Mouse (Mus musculus): ENCODE results near the gene C1qtnf12. TPM values are rescaled to one million over a fixed set of nuclear protein-coding genes. Genes with fewer than 3 reads are reported as not detected.

C1qtnf12 gene
- 10 to 100 TPM; 13.3 to 19.9 TPM for total RNA-seq (2021)
- long read RNA-seq, experiment 1, transcript C1qtnf12-201 (8 exons, 1,315 nt): major isoform, 11 of 16 reads
- long read RNA-seq, experiment 1, partial matches to known transcripts: 3 of 16 reads
- long read RNA-seq, experiment 1, other reads (novel, unspliced or antisense): 2 of 16 reads
- long read RNA-seq, experiment 2, transcript C1qtnf12-201 (8 exons, 1,315 nt): major isoform, 20 of 27 reads
- long read RNA-seq, experiment 2, partial matches to known transcripts: 2 of 27 reads
- long read RNA-seq, experiment 2, other reads (novel, unspliced or antisense): 5 of 27 reads

GRCm38 (mm10) chr4:155962167-155962971 lies at the start of gene C1qtnf12:
Gene C1qtnf12, plus strand, starts transcription at chr4:155962318.
- intact Hi-C loops (cut with DNase I; ENCODE audit: low total_unique reads): no loop called here
- DNase-seq: peak; percentile 49

GRCm38 (mm10) chr4:155932031-155932430 lies 30.1 kb upstream of the C1qtnf12 start:
- intact Hi-C loops (cut with DNase I; ENCODE audit: low total_unique reads): no loop called here

GRCm38 (mm10) chr4:155943049-155943452 lies 19.1 kb upstream of the C1qtnf12 start:
- peak; percentile 76 for DNase-seq
- intact Hi-C loops (cut with DNase I; ENCODE audit: low total_unique reads): loop anchor here (5.0 kb wide), 1 partner anchor 46 kb away; no protein-coding TSS in a partner anchor

More at GRCm38 (mm10) chr4:155932031-155932430, 30.1 kb upstream of the C1qtnf12 start:
- no peak for DNase-seq

DNA sequence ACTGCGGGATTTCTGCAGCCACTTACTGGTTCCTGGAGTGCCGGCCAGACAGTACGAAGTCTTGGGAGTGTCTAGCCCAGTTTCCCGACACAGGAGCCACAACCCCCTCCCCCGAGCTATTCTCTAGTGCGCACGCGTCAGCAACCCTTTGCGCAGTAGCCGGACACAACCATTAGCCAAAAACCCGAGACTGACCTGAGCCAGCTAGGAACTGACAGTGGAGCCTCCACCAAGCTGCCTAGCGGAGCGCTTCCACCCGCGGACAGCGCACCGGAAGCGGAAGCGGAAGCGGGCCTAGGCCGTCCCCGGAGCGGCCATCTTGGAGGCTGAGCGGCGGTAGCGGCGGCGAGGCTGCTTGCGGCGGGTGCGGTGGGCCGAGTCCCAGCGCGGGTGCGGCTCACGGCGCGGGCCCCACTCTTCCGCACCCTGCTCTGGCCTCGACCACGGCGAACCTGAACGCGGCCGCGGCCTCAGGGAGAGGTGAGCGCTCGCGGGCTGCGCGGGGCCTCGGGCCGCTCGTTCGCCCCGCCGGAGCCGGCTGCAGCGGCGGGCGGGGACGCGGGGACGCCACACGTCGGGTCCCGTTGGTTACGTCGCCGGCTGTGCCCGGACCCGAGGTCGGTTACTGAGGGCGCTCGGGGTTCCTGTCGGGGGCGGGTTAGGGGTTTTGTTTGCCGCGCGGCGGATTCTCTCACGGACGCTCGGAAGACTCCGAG lies 18.4 kb upstream of the C1qtnf12 start, which contains the start of gene Ube2j2:
Gene Ube2j2 (plus strand): TSS at position 298 of the 716 bp plus-strand sequence.
- DNase-seq: peak; percentile 93
- intact Hi-C loops (cut with DNase I; ENCODE audit: low total_unique reads): loop anchor here (5.0 kb wide), 1 partner anchor 46 kb away; no protein-coding TSS in a partner anchor

- DNase-seq: no peak
- intact Hi-C loops (cut with DNase I; ENCODE audit: low total_unique reads): loop anchor here (5.0 kb wide), 1 partner anchor 47 kb away; no protein-coding TSS in a partner anchor
These were observed 17.8 kb upstream of the C1qtnf12 start for GRCm38 (mm10) chr4:155944271-155944670.

- DNase-seq: no peak
These were observed 15.0 kb upstream of the C1qtnf12 start for GRCm38 (mm10) chr4:155947094-155947493.

DNA sequence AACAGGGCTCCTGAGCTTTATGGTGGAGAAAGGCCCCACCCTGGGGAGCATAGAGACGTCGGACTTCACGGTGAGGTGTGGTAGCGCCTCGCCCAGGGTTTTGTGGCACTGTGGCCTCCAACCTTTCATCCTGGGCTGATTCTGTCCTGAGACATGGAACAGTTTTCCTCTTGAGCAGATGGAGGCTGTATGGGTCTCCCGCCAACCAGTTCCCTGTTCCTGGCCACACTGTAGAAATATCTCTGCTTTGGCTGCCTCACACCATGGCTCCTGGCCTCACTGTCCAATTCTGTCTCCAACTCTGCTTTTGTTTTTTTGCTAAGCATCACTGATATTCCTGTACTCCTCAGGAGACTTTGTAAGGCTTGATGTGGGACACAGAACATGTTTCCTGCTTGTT lies 6.6 kb upstream of the C1qtnf12 start:
- intact Hi-C loops (cut with DNase I; ENCODE audit: low total_unique reads): no loop called here

More at GRCm38 (mm10) chr4:155947094-155947493, 15.0 kb upstream of the C1qtnf12 start:
- intact Hi-C loops (cut with DNase I; ENCODE audit: low total_unique reads): no loop called here

GRCm38 (mm10) chr4:155959275-155959674 lies 2.8 kb upstream of the C1qtnf12 start:
- intact Hi-C loops (cut with DNase I; ENCODE audit: low total_unique reads): loop anchor here (2.0 kb wide), 1 partner anchor 142 kb away; no protein-coding TSS in a partner anchor
- peak; percentile 79 for DNase-seq

More for the DNA sequence above, 6.6 kb upstream of the C1qtnf12 start:
- no peak for DNase-seq

DNA sequence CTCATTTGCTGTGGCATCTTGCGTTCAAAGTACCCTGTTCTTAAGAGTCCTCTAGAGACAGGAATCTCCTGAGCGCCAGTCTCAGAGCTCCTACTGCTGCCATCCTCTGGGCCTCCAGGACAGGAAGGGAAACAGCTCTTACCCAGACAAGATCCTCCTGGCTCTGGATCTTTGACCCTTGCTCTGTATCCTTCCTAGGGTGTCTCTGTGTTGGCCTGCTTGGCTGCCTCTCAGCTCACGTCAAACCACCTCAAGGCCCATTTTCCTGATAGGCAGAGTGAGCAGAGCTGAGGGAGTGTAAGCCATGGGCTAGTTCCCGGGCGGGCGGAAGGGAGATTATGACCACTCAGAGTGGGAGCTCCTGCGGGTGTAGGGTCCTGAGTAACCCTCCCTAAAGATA lies 988 bp downstream of the C1qtnf12 start:
- DNase-seq: no peak
- intact Hi-C loops (cut with DNase I; ENCODE audit: low total_unique reads): no loop called here

DNA sequence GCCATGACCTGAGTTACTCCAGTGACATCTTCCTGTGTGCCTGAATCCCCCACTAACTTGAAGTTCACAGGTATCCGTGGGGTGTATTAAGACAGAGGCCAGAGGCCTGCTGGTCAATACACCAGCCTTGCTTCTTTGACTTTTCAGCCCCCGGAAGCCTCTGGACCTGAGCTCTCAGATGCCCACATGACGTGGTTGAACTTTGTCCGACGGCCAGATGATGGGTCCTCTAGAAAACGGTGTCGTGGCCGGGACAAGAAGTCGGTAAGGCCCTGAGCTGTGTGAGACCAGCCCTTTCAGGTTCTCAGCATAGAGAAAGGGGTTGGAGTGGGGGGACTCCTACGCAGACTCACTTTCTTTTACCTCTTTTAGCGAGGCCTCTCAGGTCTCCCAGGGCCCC lies 2.3 kb downstream of the C1qtnf12 start:
- no peak for DNase-seq
- intact Hi-C loops (cut with DNase I; ENCODE audit: low total_unique reads): no loop called here

GRCm38 (mm10) chr4:155969043-155969653 lies 7.0 kb downstream of the C1qtnf12 start:
- no peak for DNase-seq
- intact Hi-C loops (cut with DNase I; ENCODE audit: low total_unique reads): no loop called here

GRCm38 (mm10) chr4:155970286-155970685 lies 8.2 kb downstream of the C1qtnf12 start:
- intact Hi-C loops (cut with DNase I; ENCODE audit: low total_unique reads): no loop called here
- DNase-seq: no peak

DNA sequence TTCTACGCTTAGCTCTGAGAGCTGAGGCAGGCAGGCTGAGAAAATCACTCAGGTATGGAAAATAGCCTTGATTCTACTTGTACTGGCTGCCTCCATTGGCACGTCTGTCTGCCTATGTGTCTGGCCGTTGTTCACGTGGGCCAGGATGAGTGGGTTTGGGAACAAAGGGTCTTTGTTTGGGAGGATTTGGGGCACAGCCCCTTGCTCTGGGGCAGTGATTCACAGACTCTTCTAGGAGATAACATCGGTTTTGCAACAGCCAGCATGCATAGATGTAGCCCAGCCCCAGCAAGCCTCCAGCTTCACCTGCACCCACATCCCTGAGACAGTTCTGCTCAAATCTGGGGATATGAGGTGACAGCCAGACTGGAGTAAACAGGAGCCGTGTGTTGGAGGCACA lies 10.5 kb downstream of the C1qtnf12 start:
- intact Hi-C loops (cut with DNase I; ENCODE audit: low total_unique reads): no loop called here
- no peak for DNase-seq

GRCm38 (mm10) chr4:155973239-155973638 lies 11.1 kb downstream of the C1qtnf12 start:
- DNase-seq: no peak
- intact Hi-C loops (cut with DNase I; ENCODE audit: low total_unique reads): no loop called here

GRCm38 (mm10) chr4:155981436-155982082 lies 19.4 kb downstream of the C1qtnf12 start:
- DNase-seq: no peak
- intact Hi-C loops (cut with DNase I; ENCODE audit: low total_unique reads): no loop called here

GRCm38 (mm10) chr4:155983788-155984187 lies 21.7 kb downstream of the C1qtnf12 start:
- no peak for DNase-seq
- intact Hi-C loops (cut with DNase I; ENCODE audit: low total_unique reads): no loop called here

- intact Hi-C loops (cut with DNase I; ENCODE audit: low total_unique reads): no loop called here
- no peak for DNase-seq
These were observed 29.2 kb downstream of the C1qtnf12 start for GRCm38 (mm10) chr4:155991211-155991907.

DNA sequence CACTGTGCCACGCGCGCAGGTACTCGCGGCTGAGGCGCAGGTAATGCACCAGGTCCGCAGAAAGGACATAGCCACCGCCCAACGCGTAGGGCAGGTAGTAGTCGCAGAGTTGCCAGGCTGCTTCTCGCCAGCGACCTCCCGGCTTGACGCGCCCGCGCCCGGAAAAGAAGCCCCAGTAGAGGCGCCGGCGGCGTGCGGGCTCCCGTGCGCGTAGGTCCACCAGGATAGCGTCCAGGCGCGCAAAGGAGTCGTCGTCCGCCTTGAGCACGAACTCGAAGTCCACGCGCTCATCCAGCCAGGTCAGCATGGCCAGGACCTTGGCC lies 29.8 kb downstream of the C1qtnf12 start:
- intact Hi-C loops (cut with DNase I; ENCODE audit: low total_unique reads): no loop called here
- DNase-seq: no peak
